Mouse (Mus musculus) spleen, adult 2 months (tissue): ENCODE results near the gene Nat8f7.
"Not testable (repeated sequence)": the region's sequence is repeated elsewhere in the genome, so short reads cannot be mapped to it uniquely, and the experiment has no call there.

ENCODE experiments used
- CTCF ChIP-seq: fragments of 200-500 bp; IDR thresholded peaks from 2 replicates; pipeline ENCODE4 v1.5.1; 2011; ENCODE audit warnings: mild to moderate bottlenecking, inconsistent platforms; ENCODE audit not compliant: insufficient read depth, insufficient read length, insufficient replicate concordance; ENCODE audit errors: extremely low read depth
- POLR2A ChIP-seq: fragments of 200-500 bp; IDR thresholded peaks from 2 replicates; pipeline ENCODE4 v1.6.1; 2011; ENCODE audit warnings: low read depth, low read length, inconsistent platforms

- TF ChIP-seq POLR2A, CTCF: not testable (repeated sequence)
These were observed 11.1 kb downstream of the Nat8f7 start for GRCm38 (mm10) chr6:85701943-85702342.
